Mouse (Mus musculus) lung, postnatal 10 days (tissue): ENCODE results near the gene Plxnd1.

Experiments
- DNase-seq: peaks from one replicate; pipeline ENCODE4 v3.0.0; 2021

Gene Plxnd1

DNA sequence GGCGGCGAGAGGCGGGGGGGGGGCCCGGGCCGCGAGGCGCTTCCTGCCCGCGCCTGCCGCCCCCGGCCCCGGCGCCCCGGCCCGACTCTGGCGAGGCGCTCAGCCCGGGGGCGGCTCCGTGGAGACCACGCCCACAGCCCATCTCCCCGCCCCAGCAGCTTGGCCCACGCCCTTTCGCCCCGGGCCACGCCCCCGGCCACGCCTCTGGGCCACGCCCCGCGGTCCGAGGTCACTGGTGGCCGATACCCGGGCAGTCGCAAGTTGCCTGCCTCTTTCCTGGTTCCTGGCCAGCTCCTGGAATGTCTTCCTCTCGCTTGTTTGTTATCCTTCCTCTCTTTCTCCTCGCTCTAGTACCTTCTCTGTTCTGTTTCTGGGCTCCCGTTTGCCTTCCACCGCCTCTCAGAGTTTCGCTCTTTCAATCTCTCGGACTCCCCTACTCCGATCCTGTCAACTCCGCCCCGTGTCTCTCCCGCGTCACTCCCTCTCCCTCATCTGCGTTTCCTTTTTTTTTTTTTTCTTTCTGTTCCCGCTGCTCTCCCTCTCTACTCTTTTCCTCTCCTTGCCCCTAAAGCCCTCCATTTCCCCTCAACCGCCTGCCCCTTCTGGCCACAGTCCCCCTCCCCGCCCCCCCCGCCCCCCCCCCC, at the start of gene Plxnd1:
Gene Plxnd1, minus strand, starts transcription at position 129 of the 644 bp plus-strand sequence.
- DNase-seq = peak; percentile 94

DNA sequence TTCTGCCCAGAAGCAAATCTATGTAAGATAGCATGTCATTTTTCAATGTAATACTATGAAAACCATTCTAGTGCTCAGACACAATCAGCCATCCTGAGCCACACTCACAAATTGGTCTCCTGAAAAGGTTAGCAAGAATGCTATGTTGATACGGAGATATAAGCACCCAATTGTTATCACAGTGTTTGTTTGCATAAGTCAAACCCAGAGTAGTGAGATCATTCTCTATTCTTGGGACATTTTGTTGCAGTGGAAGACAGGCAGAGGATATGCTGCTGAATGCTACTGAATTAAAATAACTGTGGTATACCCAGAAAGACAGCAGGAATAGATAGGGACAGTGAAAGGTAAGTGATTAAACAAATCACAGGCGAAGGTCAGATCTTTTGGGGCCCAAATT, 49.2 kb upstream of the Plxnd1 start:
- peak; percentile 25 for DNase-seq

DNA sequence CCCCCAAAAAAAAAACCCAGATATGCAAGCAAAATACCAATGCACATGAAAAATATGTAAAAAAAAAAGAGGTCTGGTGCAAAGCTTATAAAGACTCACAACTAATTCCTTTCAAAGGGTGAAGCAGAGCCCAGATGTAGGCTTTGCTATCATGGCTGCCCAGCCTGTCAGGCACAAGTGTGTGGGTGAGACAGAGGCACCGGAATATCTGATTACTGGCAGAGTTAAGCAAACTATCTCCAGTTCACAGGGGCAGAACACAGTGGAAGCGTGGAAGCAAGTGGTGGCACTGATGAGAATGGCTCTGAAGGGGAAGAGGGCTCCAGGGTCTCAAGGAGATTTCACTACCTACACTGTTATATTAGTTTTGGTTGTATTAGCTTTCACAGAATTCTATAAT, 43.4 kb upstream of the Plxnd1 start:
- DNase-seq = no peak

DNA sequence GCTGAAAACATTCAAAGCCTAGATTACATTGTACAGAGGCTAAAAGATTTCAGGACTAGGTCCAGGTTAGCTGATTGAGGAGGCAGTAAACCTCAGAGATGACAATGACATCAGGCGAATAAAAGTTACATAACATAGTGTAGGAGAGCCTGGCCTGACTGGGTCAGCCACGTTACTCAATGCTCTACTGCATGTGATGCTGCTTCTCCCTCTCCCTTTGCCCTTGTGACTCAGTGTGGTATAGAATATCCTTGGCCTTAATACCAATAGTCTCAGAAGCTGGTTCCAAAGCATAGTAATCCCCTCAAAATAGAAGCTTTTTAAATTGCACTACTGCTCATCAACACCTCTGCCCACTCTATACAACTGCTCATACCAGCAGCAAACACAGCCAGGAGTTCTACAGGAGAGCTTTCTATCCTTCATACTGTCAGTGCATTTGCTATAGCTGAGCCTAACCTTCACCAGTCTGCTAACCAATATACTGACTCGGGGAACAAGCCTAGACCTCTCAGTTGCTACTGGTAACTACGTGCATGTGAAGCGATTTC, 42.6 kb upstream of the Plxnd1 start:
- no peak for DNase-seq

DNA sequence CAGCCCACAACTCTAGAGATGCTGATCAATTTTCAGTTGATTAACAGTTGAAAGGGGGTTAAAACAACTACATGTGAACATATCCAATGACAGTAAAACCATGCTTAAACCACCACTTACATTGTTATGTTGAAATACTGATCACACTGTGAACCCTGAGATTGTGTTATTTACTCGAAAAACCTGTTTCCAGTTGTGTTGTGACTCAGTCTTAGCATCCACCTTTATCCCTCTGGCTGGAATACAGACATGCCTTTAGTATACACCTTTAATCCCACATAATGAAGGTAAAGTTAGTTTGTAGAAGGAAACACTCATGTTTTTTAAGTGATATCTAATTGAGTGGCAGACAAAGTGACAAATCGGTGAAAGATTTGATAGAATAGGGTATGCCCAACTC, 41.8 kb upstream of the Plxnd1 start:
- no peak for DNase-seq

DNA sequence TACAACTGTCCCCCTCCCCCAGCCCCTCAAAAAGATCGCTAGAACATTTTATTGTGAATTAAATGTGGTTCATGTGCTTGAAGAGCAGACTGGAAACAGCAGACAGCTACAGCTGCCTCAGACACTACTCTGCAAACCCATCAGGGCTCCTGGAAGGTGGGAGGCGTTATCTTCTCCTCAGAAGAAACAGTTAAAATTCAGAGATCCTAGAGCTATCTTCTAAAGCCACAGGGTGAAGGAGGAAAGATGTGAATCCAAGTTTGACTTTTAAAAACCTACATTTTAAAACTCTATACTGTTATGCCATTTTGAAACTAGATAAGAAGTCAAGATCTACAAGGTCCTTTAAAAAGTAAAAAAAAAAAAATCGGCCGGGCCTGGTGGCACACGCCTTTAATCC, 36.2 kb upstream of the Plxnd1 start:
- DNase-seq = no peak

DNA sequence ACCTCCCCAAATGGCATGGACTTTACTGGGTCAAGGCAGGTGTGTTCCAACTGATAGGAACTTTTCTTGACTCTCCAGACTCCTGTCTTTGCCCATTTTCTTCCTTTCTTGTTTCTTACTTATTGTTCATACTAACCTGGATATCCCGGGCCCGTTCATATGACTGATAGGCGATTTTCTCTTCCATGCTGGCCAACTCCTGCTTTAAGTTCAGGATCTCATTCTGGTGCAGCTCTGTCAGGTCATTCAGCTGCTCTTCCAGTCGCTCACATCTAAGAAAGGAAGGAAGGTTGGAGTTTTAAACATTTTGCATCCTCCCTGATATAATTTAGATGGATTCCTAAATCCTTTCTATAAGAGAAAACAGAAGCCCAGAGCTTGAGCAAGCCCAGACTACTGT, 29.9 kb upstream of the Plxnd1 start:
- DNase-seq = no peak

DNA sequence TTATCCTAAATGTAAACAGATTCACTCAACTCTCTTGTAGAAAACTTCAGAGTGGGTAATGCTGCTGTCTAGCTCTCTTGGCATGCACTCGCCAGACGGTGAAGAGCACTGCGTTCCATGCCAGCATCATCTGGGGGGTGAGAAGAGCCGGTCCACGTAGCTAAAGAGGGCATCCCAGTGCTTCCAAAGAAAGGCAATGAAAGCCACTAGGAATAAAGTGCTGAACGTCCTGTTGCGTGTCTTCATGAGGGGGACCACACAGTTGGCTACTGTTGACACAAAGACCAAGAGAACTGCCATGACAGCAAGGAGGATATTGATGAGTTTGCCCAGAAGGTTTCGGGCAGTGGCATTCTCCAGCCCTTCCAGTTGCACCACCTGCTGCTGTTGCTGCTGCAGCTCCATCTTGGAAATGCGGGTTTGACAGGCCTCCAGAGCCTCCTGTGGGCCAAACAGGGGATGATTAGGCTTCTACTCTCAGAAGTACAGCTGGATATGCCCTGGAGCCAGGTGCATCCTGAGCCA, 27.2 kb upstream of the Plxnd1 start:
- no peak for DNase-seq

DNA sequence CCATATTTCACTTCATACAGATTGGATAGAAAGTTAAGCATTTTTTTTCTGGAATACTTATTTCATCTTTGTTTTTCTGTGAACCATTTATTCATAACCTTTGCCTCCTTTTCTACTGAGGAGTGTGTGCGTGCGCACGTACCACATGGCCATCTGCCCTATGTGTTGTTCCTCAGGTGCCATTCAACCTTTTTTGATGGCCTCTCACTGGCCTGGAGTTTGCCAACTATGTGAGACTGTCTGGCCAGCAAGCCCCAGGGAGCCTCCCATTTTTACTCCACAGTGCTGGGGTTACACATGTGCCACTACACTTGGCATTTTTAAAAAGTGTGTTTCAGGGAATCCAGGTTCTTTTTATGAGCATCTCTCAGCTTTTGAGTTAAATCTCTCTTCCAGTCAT, 21.1 kb upstream of the Plxnd1 start:
- no peak for DNase-seq

DNA sequence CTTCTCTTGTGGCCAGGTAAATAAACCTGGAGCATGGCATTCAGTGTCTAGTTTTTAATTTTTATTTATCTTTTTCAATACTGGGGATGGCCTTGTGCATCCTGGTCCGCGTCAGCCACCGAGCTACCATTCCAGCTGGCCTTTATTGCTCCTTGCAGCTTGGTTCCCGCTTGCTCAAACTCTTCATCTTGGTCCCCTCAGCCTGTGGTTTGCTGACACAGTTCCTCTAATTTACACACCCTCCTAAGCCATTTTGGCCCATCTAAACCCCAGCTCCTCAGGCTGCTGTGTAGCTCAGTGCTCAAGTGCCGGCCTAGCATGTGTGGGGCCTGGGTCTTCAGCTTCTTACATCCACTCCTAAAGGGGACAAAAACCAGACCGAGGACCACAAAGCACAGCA, 19.3 kb upstream of the Plxnd1 start:
- no peak for DNase-seq

DNA sequence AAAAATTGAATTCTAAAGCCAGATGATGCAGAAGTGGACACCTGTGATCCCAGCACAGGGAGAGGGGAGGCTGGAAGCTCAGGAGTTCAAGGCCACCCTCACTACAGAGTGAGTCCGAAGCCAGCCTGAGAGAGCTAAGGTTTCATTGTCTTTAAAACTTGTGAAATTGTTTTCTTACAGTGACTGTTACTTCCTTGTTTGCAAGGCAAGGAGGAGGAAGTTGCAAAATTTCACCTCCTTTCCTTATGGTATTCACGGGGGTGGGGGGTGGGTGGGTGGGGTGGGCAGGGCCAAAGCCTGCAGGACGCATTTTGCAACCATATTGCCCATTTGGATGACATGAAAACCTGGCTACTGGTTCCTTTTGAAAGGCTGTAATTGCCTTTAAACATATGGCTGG, 18.9 kb upstream of the Plxnd1 start:
- DNase-seq = no peak

DNA sequence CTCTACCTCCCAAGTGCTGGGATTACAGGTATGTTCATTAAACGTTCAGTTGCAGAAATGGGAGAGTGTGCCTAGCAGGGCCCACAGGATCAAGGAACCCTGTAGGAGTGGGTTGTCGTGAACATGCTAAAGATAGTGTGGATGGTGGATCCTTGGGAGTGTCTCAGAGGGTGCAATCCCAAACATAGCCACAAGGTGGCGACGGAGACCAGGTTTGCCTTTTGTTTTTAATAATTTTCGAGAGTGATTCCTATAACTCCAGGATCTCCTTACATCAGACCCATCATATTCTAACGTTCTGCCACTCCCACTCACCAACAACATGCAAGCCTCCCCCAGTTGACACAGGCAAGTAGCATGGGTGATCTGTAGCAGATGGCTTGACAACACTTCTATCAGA, 15.7 kb upstream of the Plxnd1 start:
- DNase-seq = peak; percentile 89

DNA sequence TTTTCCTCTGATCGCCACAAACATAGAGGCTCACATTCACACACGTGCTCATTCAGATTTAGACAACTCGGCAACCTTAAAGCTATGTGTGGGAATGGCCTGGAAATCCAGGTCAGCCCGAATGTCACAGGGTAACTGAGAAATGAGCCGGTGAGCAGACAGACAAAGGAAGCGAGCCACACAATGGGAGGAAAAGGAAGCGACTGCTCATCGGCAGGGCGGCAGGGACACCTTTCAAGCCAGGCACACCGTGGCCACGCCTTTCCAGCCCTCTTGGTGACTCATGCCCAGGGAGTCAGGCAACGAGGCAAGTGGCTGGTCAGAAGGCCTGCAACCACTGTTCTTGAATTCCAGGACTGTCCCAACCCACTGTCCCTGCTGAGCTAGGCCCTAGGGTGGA, 14.6 kb upstream of the Plxnd1 start:
- peak; percentile 67 for DNase-seq

DNA sequence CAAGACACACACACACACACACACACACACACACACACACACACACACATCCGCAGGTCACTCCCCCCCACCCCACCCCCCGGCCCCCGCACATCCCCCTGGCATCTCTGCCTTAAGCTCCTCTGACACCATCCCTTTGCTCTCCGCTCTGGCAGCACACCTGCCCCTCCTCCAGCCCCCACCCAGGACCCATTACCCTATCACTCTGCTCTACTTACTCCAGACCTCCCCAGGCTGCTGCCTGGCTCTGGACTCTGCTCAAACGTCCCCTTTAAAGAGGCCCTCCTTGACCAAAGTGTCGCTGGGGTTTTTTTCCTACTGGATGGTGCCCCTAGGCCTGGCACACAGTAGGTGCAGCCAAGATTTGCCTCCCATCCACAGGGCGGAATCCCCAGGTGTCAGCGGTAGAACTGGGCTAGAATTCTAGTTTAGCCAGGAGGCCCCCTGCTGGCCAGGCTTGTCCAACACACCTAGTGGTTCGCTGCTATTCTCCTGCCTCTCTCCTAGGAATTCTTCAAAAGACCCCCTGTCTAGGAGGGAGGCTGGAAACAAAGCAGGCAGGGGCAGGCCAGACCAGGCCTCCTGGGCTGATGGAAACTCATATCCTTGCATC, 12.9 kb upstream of the Plxnd1 start:
- DNase-seq = peak; percentile 83

DNA sequence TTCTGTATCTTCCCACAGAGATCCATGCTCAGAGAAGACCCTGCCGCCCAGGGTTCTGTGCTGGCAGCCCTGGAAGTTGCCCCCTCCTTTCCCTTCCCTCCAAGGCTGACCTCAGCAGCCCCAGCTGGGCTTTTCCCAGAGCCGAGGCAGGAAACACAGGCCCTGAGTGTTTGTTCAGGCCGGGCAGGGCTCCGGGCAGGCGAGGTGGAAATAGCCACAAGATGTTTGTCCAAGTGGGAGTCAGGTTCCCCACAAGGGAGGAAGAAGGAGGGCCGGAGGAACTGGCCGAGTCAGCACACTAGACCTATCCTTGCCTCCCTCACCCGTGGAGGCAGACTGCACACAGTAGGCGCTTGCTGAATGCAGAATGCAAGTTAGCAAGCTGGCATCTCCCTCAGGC, 11.9 kb upstream of the Plxnd1 start:
- DNase-seq = peak; percentile 88

DNA sequence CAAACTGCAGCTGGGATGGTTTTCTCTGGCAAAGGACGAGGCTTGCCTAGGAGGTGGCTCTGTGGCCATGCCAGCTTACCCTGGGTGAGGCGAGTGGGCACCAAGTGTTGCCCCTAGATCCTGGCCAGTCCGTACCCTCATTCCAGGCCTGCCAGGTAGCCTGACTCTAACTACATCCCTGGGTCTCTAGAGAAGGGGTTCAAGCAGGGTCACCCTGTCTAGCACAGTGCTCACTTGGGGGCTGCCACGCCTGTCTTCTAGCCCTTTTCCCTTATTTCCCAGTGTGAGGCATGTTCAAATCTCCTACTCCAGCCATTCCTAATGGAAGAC, 11.1 kb upstream of the Plxnd1 start:
- DNase-seq = no peak

DNA sequence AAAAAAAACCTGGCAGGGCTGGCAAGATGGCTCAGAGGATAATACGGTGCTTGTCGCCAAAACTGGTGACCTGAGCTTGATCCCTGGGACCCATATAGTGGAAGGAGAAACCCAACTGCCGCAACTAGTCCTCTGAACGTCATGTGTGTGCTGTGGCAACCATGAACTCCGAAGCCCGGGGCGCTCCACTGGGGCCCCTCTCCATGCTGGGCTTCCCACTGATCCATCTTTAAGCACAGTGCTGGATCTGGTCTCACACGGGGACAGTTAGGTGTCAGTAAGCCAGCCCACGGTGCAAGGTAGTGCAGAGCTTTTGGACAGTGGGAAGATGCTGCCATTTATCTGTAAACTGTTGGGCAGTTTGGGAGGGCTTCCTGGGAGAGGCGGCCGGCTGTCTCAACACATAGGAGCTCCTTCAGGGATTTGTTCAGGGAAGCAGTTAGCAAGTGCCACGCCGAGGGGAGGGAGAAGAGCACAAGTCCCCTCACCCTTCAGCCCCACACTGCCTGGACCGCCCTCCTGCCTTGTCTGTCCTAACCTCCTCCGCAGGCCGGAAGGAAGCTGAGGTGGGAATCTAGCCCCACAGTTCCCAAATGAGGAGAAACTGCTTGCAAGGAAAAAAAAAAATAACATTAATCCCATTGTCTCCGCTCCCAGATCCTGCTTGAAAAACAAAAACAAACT, 10.6 kb upstream of the Plxnd1 start:
- DNase-seq = peak; percentile 28

DNA sequence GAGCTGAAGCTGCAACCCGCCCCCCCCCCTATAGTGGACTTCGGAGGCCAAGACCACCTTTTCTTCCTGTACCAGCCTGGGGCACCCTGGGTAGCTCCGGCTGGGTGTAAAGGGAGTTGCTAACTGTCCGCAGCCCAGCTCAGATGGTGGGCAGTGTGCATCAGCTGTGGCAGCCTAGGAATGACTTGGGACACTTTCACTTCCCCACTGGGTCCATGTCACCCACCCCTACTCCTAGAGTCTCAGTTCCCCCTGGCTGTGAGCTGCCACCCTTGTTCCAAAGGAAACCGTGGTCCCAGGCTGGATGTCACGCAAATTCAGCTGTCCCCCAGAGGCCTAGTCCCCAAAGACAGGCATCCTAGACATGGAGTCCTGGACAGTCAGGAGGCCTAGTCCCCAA, 9.9 kb upstream of the Plxnd1 start:
- DNase-seq = no peak

DNA sequence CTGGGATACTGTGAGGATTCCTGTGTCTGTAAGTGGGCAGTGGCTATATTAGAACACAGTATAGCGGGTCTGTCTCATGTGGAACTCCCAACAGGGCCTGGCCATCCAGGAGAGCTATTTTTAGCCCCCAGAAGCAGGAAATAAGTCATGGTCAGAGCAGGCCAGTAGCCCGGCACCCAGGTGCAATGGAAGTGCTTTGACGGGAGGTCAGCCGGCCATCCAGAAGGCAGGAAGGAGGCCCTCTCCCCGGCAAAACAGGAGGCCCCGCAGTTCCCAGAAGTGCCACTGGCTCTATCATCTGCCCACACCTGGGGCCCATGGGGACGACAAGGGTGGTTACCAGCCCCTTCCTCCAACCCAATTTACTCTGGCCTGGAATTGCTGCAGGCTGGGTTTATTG, 9.3 kb upstream of the Plxnd1 start:
- DNase-seq = peak; percentile 40

DNA sequence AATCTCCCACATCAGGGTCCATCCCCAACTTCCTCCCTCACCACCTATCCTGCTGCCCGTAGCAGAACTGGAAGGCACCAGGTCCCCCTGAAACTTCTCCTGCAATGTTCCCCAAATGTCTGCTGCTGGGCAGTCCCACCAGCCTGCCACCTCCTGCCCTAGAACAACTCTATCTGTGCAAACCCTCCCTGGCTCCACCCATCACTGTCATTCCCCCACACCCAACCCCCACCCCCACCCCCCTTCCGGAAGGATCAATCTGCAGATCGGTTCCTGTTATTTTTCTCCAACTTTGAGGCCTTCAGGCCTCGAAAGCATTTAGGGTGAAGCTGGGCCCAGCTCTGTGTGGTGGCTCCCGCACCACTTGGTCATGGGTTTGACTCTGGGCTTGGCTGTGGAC, 8.7 kb upstream of the Plxnd1 start:
- peak; percentile 44 for DNase-seq

DNA sequence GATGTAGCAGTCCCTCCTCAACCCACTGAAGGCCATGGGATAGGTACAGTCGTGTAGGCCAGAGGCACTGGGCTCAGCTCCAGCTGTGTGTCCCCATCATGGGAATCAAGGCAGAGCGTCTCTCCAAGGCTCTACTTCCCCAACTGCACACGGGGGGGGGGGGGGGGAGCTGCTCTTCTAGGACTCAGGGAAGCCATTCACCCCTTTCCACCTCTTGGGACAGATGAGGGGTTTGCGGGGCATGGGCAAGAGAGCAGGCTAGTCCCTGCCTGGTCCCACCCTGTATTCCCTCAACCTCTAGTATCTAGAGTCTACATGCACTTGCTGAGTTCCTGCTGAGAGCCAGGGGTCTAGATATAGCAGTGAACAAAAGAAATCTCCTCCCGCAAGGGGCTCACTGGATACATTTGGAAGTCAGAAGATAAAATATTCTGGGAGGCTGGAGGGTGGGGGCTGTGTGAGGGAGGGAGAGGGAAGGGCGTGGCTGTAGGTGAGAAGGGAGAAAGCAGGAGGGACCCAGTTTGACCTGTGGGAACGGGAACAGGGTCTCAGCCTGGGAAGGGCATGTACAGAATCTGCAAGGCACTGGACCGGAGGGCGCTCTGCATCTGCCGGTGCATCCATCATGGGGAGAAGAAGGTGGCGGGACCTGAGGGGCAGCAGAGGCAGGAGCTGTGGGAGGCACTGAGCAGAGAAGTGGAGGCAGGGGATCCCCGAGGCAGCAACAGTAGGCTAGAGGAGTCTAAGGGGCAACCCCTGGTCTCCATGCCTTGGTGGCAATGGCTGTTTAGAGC, 7.7 kb upstream of the Plxnd1 start:
- no peak for DNase-seq

DNA sequence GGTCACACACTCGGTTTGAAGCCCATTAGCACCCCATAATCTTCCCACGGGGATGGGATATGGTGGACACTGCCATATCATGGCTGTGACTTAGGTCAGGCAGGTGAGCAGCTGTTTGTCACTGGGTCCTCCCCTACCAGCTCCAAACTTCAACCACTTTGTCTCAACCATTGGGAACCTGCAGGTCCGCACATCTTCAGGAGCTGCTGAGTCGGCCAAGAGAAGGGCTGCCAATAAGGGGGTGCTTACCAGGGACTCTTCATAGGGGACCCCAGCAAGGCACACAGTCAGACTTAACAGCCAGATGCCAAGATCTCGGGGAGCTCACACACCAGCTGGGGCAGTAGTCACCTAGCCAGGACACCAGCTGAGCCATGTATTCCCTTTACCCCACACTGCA, 6.0 kb upstream of the Plxnd1 start:
- no peak for DNase-seq

DNA sequence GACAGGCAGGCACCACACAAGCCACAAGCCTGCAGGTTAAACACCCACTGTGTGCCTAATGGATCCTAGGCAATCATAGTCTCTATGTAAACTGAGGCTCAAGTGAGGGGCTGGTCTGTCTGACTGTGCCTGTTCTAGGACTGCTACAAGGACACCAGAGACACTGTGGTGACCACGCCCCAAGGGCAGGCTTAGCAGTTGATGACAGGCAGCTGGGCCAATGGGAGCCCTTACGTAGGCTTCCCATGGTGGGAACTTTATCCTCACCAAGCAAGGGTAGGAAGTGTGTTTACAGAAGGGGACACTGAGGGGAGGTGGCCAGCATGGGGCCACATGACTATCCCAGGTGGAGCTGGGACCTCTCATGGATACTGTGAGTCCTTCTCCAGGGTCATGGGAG, 4.4 kb upstream of the Plxnd1 start:
- peak; percentile 36 for DNase-seq
